Comparison of ENCODE assay signal across 9 mouse cellular contexts in the genomic region with DNA sequence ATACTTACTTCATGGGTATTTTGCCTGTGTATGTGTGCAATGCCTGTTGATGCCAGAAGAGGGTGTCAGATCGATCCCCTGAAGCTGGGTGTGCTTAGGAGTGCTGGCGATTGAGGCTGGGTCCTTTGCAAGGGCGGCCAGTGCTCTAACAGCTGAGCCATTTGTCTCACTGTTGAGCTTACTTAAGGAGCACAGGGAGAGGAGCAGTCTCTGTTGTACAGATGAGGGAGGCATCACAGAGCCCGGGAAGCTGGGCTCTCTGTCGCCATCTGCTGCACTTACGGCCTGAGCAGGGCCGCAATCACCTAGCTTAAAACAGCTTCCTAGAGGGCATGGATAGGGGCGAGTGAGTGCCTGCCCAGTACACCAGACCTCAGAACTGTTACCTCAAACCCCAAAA. TPM values are rescaled to one million over a fixed set of nuclear protein-coding genes. Genes with fewer than 3 reads are reported as not detected.
DNase-seq lines count a peak whose midpoint lies in the region; ATAC-seq and TF ChIP-seq lines count a peak whose summit lies in the region.
"Had no signal": no experiment of that assay in that cellular context is flagged by ENCODE, and none has a peak within 500 bp of the region (broad histone marks: within the 10 kb centered on the region; RNA-seq: fewer than 3 reads in every experiment).

No protein-coding gene starts in this region.

- no peak overlapping the region for H3K4me3 ChIP-seq in left cerebral cortex, adult 2 months
- H3K4me3 ChIP-seq in CH12.LX (replicated peaks in 1 of 3; ENCODE audit: low read depth in 2 of 3, low read length in 2 of 3, poor library complexity in 1 of 3) (no peak overlapping the region), MEL (ENCODE audit: control insufficient read depth in 1 of 2, insufficient read depth in 1 of 2, low read depth in 2 of 2, low read length in 2 of 2) (no peak overlapping the region)
- no peak overlapping the region for H3K4me3 ChIP-seq in limb, embryonic 12.5 days (replicated peaks)
- H3K4me3 ChIP-seq: lung, embryonic 15.5 days had no signal

- no peak for ATAC-seq in limb, embryonic 12.5 days (ENCODE audit: insufficient number of reproducible peaks, insufficient read depth, low FRiP score, low TSS enrichment, low read depth)

- peak; percentile 34 for TF ChIP-seq CTCF in left cerebral cortex, adult 2 months (IDR thresholded peaks at IDR 0.05)
- TF ChIP-seq CTCF in CH12.LX (conservative IDR thresholded peaks at IDR 0.05 in 1 of 2, IDR thresholded peaks at IDR 0.05 in 1 of 2; ENCODE audit: low read depth in 2 of 2, low read length in 2 of 2) (peak; percentile 31 to 57; a peak in 3 of 4 replicates), MEL (IDR thresholded peaks at IDR 0.05 in 2 of 3, conservative IDR thresholded peaks at IDR 0.05 in 1 of 3; ENCODE audit: control insufficient read depth in 1 of 3, insufficient read depth in 1 of 3, low read depth in 2 of 3, low read length in 3 of 3, poor library complexity in 1 of 3, severe bottlenecking in 1 of 3) (peak; percentile 49 to 59 (median 50))

- dilution Hi-C loops in CH12.LX (cut with MboI; ENCODE audit: extremely low pct_ligation_motif_present, extremely low pct_unique_long_range_greater_than_20kb, low sequenced_read_pairs): no loop called here

- H3K27me3 ChIP-seq in CH12.LX (replicated peaks) (no peaks in the 10 kb centered on the region), MEL (ENCODE audit: control insufficient read depth in 1 of 2, insufficient read depth in 2 of 2, low read length in 2 of 2) (no peaks in the 10 kb centered on the region)
- no peaks in the 10 kb centered on the region for H3K27me3 ChIP-seq in limb, embryonic 12.5 days
- H3K27me3 ChIP-seq: lung, embryonic 15.5 days had no signal

- 33% methylated on average over 8 of the region's 8 CpGs for WGBS in limb, embryonic 12.5 days

- H3K4me1 ChIP-seq in CH12.LX (ENCODE audit: control insufficient read depth in 1 of 2, insufficient read depth in 2 of 2): peaks cover 15 to 38% of the 10 kb centered on the region in 2 experiments
- H3K4me1 ChIP-seq in MEL (ENCODE audit: control insufficient read depth in 1 of 2, insufficient read depth in 2 of 2, low read length in 2 of 2): peaks cover 3 to 8% of the 10 kb centered on the region in 2 experiments
- peaks cover 5% of the 10 kb centered on the region for H3K4me1 ChIP-seq in limb, embryonic 12.5 days (replicated peaks)

- TF ChIP-seq RAD21 in CH12.LX (IDR thresholded peaks at IDR 0.05; ENCODE audit: low read depth, low read length) (no peak; the same call in none of the 2 replicates), MEL (IDR thresholded peaks at IDR 0.05; ENCODE audit: low read depth, low read length) (no peak)

- no peak overlapping the region for H3K4me2 ChIP-seq in CH12.LX (ENCODE audit: insufficient read depth, low read depth, poor library complexity, severe bottlenecking)
- H3K4me2 ChIP-seq in limb, embryonic 12.5 days: no peak overlapping the region
- H3K4me2 ChIP-seq: lung, embryonic 15.5 days had no signal

- no peak for DNase-seq in left cerebral cortex, adult 2 months (ENCODE audit: extremely low spot score in 1 of 2, low spot score in 2 of 2)
- no peak for DNase-seq in left cerebral cortex, postnatal 10 days (ENCODE audit: extremely low spot score in 1 of 2, low spot score in 2 of 2)
- DNase-seq in CH12.LX (ENCODE audit: extremely low read depth) (no peak), MEL (ENCODE audit: low read depth, low spot score) (peak; percentile 45)
- DNase-seq in frontal cortex, postnatal 10 days (ENCODE audit: low spot score in 2 of 2): no peak
- DNase-seq in right cerebral cortex, postnatal 4 days: no peak
- DNase-seq: adrenal gland, adult 2 months had no signal

- in situ Hi-C loops in CH12.LX (cut with MboI; ENCODE audit: low pct_ligation_motif_present, low pct_unique_long_range_greater_than_20kb, low sequenced_read_pairs): no loop called here

- H3K9me3 ChIP-seq in CH12.LX (replicated peaks; ENCODE audit: low read length): no peaks in the 10 kb centered on the region
- no peaks in the 10 kb centered on the region for H3K9me3 ChIP-seq in MEL (replicated peaks; ENCODE audit: insufficient read depth, low read length)
- H3K9me3 ChIP-seq in limb, embryonic 12.5 days: no peaks in the 10 kb centered on the region
- H3K9me3 ChIP-seq: lung, embryonic 15.5 days had no signal

- intact Hi-C loops in left cerebral cortex, adult 2 months (cut with DNase I): no loop called here
- intact Hi-C loops in left cerebral cortex, postnatal 10 days (cut with DNase I): no loop called here

- H3K9ac ChIP-seq in CH12.LX (ENCODE audit: insufficient read depth, low read depth) (no peak overlapping the region), MEL (ENCODE audit: control insufficient read depth, low read depth, low read length, poor library complexity, severe bottlenecking) (no peak overlapping the region)
- no peak overlapping the region for H3K9ac ChIP-seq in limb, embryonic 12.5 days (replicated peaks)
- H3K9ac ChIP-seq: lung, embryonic 15.5 days had no signal

- H3K79me2 ChIP-seq in CH12.LX (replicated peaks; ENCODE audit: control insufficient read depth, extremely low read depth, insufficient read depth, poor library complexity, severe bottlenecking): no peaks in the 10 kb centered on the region; the same call in 1 of the 2 replicates
- H3K79me2 ChIP-seq in MEL (ENCODE audit: control insufficient read depth, insufficient read depth, low read length, poor library complexity): peaks cover 4% of the 10 kb centered on the region

- H3K36me3 ChIP-seq in CH12.LX (replicated peaks in 1 of 2; ENCODE audit: control insufficient read depth in 1 of 2, insufficient read depth in 1 of 2, low read length in 1 of 2) (peaks cover 0 to 29% of the 10 kb centered on the region in 2 experiments), MEL (ENCODE audit: control insufficient read depth in 1 of 2, insufficient read depth in 2 of 2, low read length in 2 of 2) (peaks cover 0 to 6% of the 10 kb centered on the region in 2 experiments; a peak in 2 of 4 replicates)
- peaks cover 12% of the 10 kb centered on the region; the same call in 1 of the 2 replicates for H3K36me3 ChIP-seq in limb, embryonic 12.5 days
- H3K36me3 ChIP-seq: lung, embryonic 15.5 days had no signal

- TF ChIP-seq EP300 in CH12.LX (IDR thresholded peaks at IDR 0.05; ENCODE audit: low read length) (no peak), MEL (IDR thresholded peaks at IDR 0.05; ENCODE audit: low read depth in 1 of 2, low read length in 2 of 2) (no peak)

- no peak overlapping the region for H3K27ac ChIP-seq in left cerebral cortex, adult 2 months
- H3K27ac ChIP-seq in CH12.LX (ENCODE audit: insufficient read depth, low read depth) (no peak overlapping the region), MEL (ENCODE audit: control insufficient read depth, low read depth, low read length) (no peak overlapping the region)
- peak overlapping the region; percentile 19; the same call in 1 of the 2 replicates for H3K27ac ChIP-seq in limb, embryonic 12.5 days
- H3K27ac ChIP-seq: lung, embryonic 15.5 days had no signal

- TF ChIP-seq POLR2A in CH12.LX (IDR thresholded peaks at IDR 0.05; ENCODE audit: low read depth, low read length) (no peak), MEL (IDR thresholded peaks at IDR 0.05; ENCODE audit: control insufficient read depth in 1 of 2, insufficient read depth in 1 of 2, low read depth in 1 of 2, low read length in 2 of 2, poor library complexity in 1 of 2) (no peak)

RNA-seq across cellular contexts. Expression of a gene that starts 7.1 kb away (rescaled TPM):
- total RNA-seq in left cerebral cortex, adult 2 months (2021): 10 to 100 TPM; 66.2 to 71.8 TPM
- 10 to 100 TPM; 82.9 to 83.5 TPM for total RNA-seq in left cerebral cortex, postnatal 10 days (2021)
- total RNA-seq in CH12.LX (2012; rRNA removed) (12.5 and 19.5 TPM in 2 replicates), CH12.LX (2014; rRNA removed) (9.8 and 12.3 TPM in 2 replicates), MEL (2012; rRNA removed) (9.1 and 12.5 TPM in 2 replicates)
- polyA plus RNA-seq in CH12.LX (2012; ENCODE audit: insufficient read length, low read depth) (10.5 and 14.2 TPM in 2 replicates), MEL (2012; ENCODE audit: insufficient read depth in 1 of 2, insufficient read length in 2 of 2, low read depth in 1 of 2, low replicate concordance in 2 of 2, missing spikeins in 1 of 2) (10 to 100 TPM in 1 of 2 experiments, not detected in 1; 27.5 TPM)
- 53.1 and 54.3 TPM in 2 replicates for polyA plus RNA-seq in limb, embryonic 12.5 days (2016; fragmentation: Nextera tagmentation; extraction: Ambion mirVana)

RNA-seq across cellular contexts. Expression of a gene that starts 29.9 kb away (rescaled TPM):
- total RNA-seq in left cerebral cortex, adult 2 months (2021): under 1 TPM; 0.70 to 0.91 TPM
- total RNA-seq in left cerebral cortex, postnatal 10 days (2021): 1 to 10 TPM; 4.2 to 5.6 TPM
- total RNA-seq in CH12.LX (2012; rRNA removed) (220 and 249 TPM in 2 replicates), CH12.LX (2014; rRNA removed) (144 and 161 TPM in 2 replicates), MEL (2012; rRNA removed) (185 and 201 TPM in 2 replicates)
- polyA plus RNA-seq in CH12.LX (2012; ENCODE audit: insufficient read length, low read depth) (184 and 249 TPM in 2 replicates), MEL (2012; ENCODE audit: insufficient read depth in 1 of 2, insufficient read length in 2 of 2, low read depth in 1 of 2, low replicate concordance in 2 of 2, missing spikeins in 1 of 2) (100 to 1,000 TPM; 115 to 133 TPM)
- 198 and 199 TPM in 2 replicates for polyA plus RNA-seq in limb, embryonic 12.5 days (2016; fragmentation: Nextera tagmentation; extraction: Ambion mirVana)

RNA-seq across cellular contexts. Expression of a gene that starts 32.9 kb away (rescaled TPM):
- total RNA-seq in left cerebral cortex, adult 2 months (2021): not detected
- total RNA-seq in left cerebral cortex, postnatal 10 days (2021): not detected
- total RNA-seq in CH12.LX (2012; rRNA removed) (not detected in 2 replicates), CH12.LX (2014; rRNA removed) (not detected in 2 replicates), MEL (2012; rRNA removed) (not detected in 2 replicates)
- polyA plus RNA-seq in CH12.LX (2012; ENCODE audit: insufficient read length, low read depth) (0.23 TPM in 1 of 2 replicates, not detected in the other), MEL (2012; ENCODE audit: insufficient read depth in 1 of 2, insufficient read length in 2 of 2, low read depth in 1 of 2, low replicate concordance in 2 of 2, missing spikeins in 1 of 2) (not detected)
- polyA plus RNA-seq in limb, embryonic 12.5 days (2016; fragmentation: Nextera tagmentation; extraction: Ambion mirVana): not detected in 2 replicates
- total RNA-seq: adrenal gland, adult 2 months had no signal
- polyA plus RNA-seq: adrenal gland, adult 2 months; lung, embryonic 15.5 days had no signal

RNA-seq across cellular contexts. Expression of a gene that starts 40.3 kb away (rescaled TPM):
- 10 to 100 TPM in 1 of 2 experiments, 1 to 10 TPM in 1; 7.7 to 11.4 TPM for total RNA-seq in left cerebral cortex, adult 2 months (2021)
- 1 to 10 TPM; 3.8 to 5.4 TPM for total RNA-seq in left cerebral cortex, postnatal 10 days (2021)
- total RNA-seq in CH12.LX (2012; rRNA removed) (18.8 and 23.3 TPM in 2 replicates), CH12.LX (2014; rRNA removed) (17.0 and 17.3 TPM in 2 replicates), MEL (2012; rRNA removed) (6.6 and 7.6 TPM in 2 replicates)
- polyA plus RNA-seq in CH12.LX (2012; ENCODE audit: insufficient read length, low read depth) (17.9 and 18.5 TPM in 2 replicates), MEL (2012; ENCODE audit: insufficient read depth in 1 of 2, insufficient read length in 2 of 2, low read depth in 1 of 2, low replicate concordance in 2 of 2, missing spikeins in 1 of 2) (10 to 100 TPM in 1 of 2 experiments, not detected in 1; 13.1 TPM)
- 62.7 and 71.7 TPM in 2 replicates for polyA plus RNA-seq in limb, embryonic 12.5 days (2016; fragmentation: Nextera tagmentation; extraction: Ambion mirVana)

RNA-seq across cellular contexts. Expression of a gene that starts 56.4 kb away (rescaled TPM):
- 1 to 10 TPM; 6.9 to 7.2 TPM for total RNA-seq in left cerebral cortex, adult 2 months (2021)
- 1 to 10 TPM; 4.0 to 4.2 TPM for total RNA-seq in left cerebral cortex, postnatal 10 days (2021)
- total RNA-seq in CH12.LX (2012; rRNA removed) (15.9 and 17.6 TPM in 2 replicates), CH12.LX (2014; rRNA removed) (4.5 and 6.4 TPM in 2 replicates), MEL (2012; rRNA removed) (3.5 and 4.6 TPM in 2 replicates)
- polyA plus RNA-seq in CH12.LX (2012; ENCODE audit: insufficient read length, low read depth) (14.6 and 18.6 TPM in 2 replicates), MEL (2012; ENCODE audit: insufficient read depth in 1 of 2, insufficient read length in 2 of 2, low read depth in 1 of 2, low replicate concordance in 2 of 2, missing spikeins in 1 of 2) (1 to 10 TPM in 1 of 2 experiments, not detected in 1; 8.7 TPM)
- polyA plus RNA-seq in limb, embryonic 12.5 days (2016; fragmentation: Nextera tagmentation; extraction: Ambion mirVana): 3.0 and 3.8 TPM in 2 replicates

Comparison
In these comparisons a context has a peak if more than half of its experiments do, and no peak if none do; other contexts are left out.
1. RNA of a gene that starts 29.9 kb away (total RNA-seq): 144 to 249 TPM in CH12.LX and 185 to 201 TPM in MEL; 4.2 to 5.6 TPM in left cerebral cortex, postnatal 10 days and 0.70 to 0.91 TPM in left cerebral cortex, adult 2 months; every median in the first group is over 10 times any median in the second.
2. Peak in every context shown above with its lines, with median percentiles within 50 percentile points of each other: CTCF ChIP-seq.